Mouse (Mus musculus) bone marrow macrophage, adult 2 months (primary cell): ENCODE measurements around the gene Prkar1b.

Source experiments
- CTCF ChIP-seq: IDR thresholded peaks from 2 replicates; pipeline ENCODE4 v1.5.1; 2012; ENCODE audit warnings: low read depth, mild to moderate bottlenecking, low read length, moderate library complexity
- POLR2A ChIP-seq: IDR thresholded peaks from 2 replicates; pipeline ENCODE4 v1.6.1; 2012; ENCODE audit warnings: mild to moderate bottlenecking, low read depth, low read length, borderline replicate concordance

GRCm38 (mm10) chr5:139167548-139167947 lies 17.7 kb upstream of the Prkar1b start:
- TF ChIP-seq CTCF = no peak
- TF ChIP-seq POLR2A = no peak
